Mouse (Mus musculus) brain, adult 2 months (tissue): ENCODE measurements around the gene Atraid.
A peak's percentile ranks its signal among the peaks of the same experiment; 100 is the strongest.

Experiments
- DNase-seq: peaks from one replicate; pipeline ENCODE4 v3.0.0; 2011; ENCODE audit warnings: low read depth, low spot score

Atraid gene

GRCm38 (mm10) chr5:31054261-31055215 lies 6.4 kb downstream of the Atraid start, which contains the start of gene Cad:
Gene Cad (plus strand): TSS chr5:31054780.
- peak; percentile 97 for DNase-seq

GRCm38 (mm10) chr5:31055216-31056140 lies 7.4 kb downstream of the Atraid start:
- no peak for DNase-seq

GRCm38 (mm10) chr5:31069810-31070209 lies 21.7 kb downstream of the Atraid start:
- no peak for DNase-seq

GRCm38 (mm10) chr5:31071059-31071458 lies 22.9 kb downstream of the Atraid start:
- DNase-seq, result no peak

GRCm38 (mm10) chr5:31071821-31072220 lies 23.7 kb downstream of the Atraid start:
- no peak for DNase-seq

GRCm38 (mm10) chr5:31073176-31073575 lies 25.1 kb downstream of the Atraid start:
- DNase-seq, result no peak

GRCm38 (mm10) chr5:31076346-31076745 lies 28.2 kb downstream of the Atraid start:
- DNase-seq, result no peak

GRCm38 (mm10) chr5:31080059-31080794 lies 32.1 kb downstream of the Atraid start:
- DNase-seq, result peak; percentile 90

- peak; percentile 65 for DNase-seq
Measured at GRCm38 (mm10) chr5:31080795-31081164, 32.7 kb downstream of the Atraid start.

- peak; percentile 50 for DNase-seq
Measured at GRCm38 (mm10) chr5:31081386-31081785, 33.3 kb downstream of the Atraid start.

GRCm38 (mm10) chr5:31082355-31082754 lies 34.2 kb downstream of the Atraid start:
- DNase-seq, result peak; percentile 72

- no peak for DNase-seq
Measured at GRCm38 (mm10) chr5:31082935-31083625, 35.0 kb downstream of the Atraid start.

GRCm38 (mm10) chr5:31083949-31084348 lies 35.8 kb downstream of the Atraid start:
- DNase-seq, result no peak

GRCm38 (mm10) chr5:31086606-31087005 lies 38.5 kb downstream of the Atraid start:
- no peak for DNase-seq

- peak; percentile 70 for DNase-seq
Measured at GRCm38 (mm10) chr5:31087131-31087530, 39.0 kb downstream of the Atraid start.

- peak; percentile 37 for DNase-seq
Measured at GRCm38 (mm10) chr5:31092231-31092975, 44.3 kb downstream of the Atraid start.

GRCm38 (mm10) chr5:31093151-31094041 lies 45.3 kb downstream of the Atraid start:
- peak; percentile 67 for DNase-seq

GRCm38 (mm10) chr5:31094100-31094798 lies 46.1 kb downstream of the Atraid start:
- peak; percentile 53 for DNase-seq
